Mouse (Mus musculus): Measurements from ENCODE around the gene Abca12. TPM values are rescaled to one million over a fixed set of nuclear protein-coding genes. Genes with fewer than 3 reads are reported as not detected.

Abca12 gene
- total RNA-seq (2014; fragmentation: Nextera tagmentation) = not detected in 2 replicates
- total RNA-seq (2017) = 0.33 and 0.35 TPM in 2 replicates
- polyA plus RNA-seq (2012) = not detected in 2 replicates

DNA sequence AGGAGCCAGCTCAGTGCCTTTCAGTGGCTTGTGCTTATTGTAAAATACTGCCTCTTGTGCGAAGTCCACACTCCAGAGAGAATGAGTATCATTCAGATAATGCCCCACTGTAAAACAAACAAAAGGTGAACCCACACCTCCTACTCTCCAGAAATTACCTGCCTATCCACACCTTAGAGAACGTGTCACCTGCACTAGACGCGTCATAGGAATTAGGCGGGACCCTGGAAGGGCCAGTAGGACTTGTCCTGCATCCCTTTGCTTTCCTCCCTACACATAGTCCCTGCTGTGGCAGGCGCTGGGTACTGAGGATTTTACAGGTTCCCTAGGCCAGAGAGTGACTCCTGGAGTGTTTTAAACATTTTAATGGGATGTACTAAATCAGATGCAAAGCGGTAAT, at the start of gene Abca12:
Gene Abca12 (minus strand): TSS at position 101 of the 400 bp plus-strand sequence.
- Histone ChIP-seq H3K4me1 (ENCODE audit: insufficient read depth, low read depth, low read length) (no peaks in the 10 kb centered on the region), H3K9me3 (replicated peaks) (no peaks in the 10 kb centered on the region), H3K4me3 (ENCODE audit: low read depth, low read length) (no peak within 1 kb of the TSS), H3K27me3 (ENCODE audit: insufficient read depth, low read length) (no peaks in the 10 kb centered on the region), H3K36me3 (replicated peaks) (no peaks in the 10 kb centered on the region)
- DNase-seq (ENCODE audit: low spot score) (no peak), ATAC-seq (ENCODE audit: extremely low read depth, insufficient number of reproducible peaks, low FRiP score, poor library complexity, severe bottlenecking) (no peak)
- TF ChIP-seq GATA1 (IDR thresholded peaks at IDR 0.05; ENCODE audit: borderline replicate concordance, low read length) (no peak), TAL1 (conservative IDR thresholded peaks at IDR 0.05; ENCODE audit: low read depth, low read length) (no peak), CTCF (IDR thresholded peaks at IDR 0.05; ENCODE audit: low read depth, low read length) (no peak), GATA2 (IDR thresholded peaks at IDR 0.05; ENCODE audit: borderline replicate concordance, low read depth, low read length) (no peak), POLR2AphosphoS5 (IDR thresholded peaks at IDR 0.05; ENCODE audit: insufficient replicate concordance, low read depth, low read length) (no peak)

DNA sequence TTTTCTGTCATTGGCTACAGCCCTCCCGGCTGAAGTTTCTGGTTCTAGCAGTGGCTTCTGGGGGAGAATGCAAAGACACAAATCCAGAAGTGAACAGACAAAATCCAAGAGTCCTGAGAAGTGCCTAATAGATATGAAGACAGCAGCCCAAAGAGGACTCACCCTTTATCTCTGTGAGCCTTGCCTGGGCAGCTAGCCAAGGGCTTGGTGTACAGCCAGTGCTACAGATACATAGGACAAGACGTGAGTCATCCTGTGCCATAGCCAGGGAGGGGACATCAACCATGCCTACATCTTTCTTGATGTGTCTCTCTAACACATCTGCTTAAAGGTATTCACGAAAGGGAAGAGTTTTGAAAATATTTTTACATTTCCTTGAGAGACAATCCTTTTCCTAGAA, 43.3 kb upstream of the Abca12 start:
- no peak for DNase-seq (ENCODE audit: low spot score)
- Histone ChIP-seq H3K36me3 (replicated peaks) (no peaks in the 10 kb centered on the region), H3K4me1 (ENCODE audit: insufficient read depth, low read depth, low read length) (no peaks in the 10 kb centered on the region), H3K4me3 (ENCODE audit: low read depth, low read length) (no peak overlapping the region), H3K9me3 (replicated peaks) (no peaks in the 10 kb centered on the region), H3K27me3 (ENCODE audit: insufficient read depth, low read length) (no peaks in the 10 kb centered on the region)
- TF ChIP-seq TAL1 (conservative IDR thresholded peaks at IDR 0.05; ENCODE audit: low read depth, low read length) (no peak), GATA2 (IDR thresholded peaks at IDR 0.05; ENCODE audit: borderline replicate concordance, low read depth, low read length) (no peak)
- no peak for ATAC-seq (ENCODE audit: extremely low read depth, insufficient number of reproducible peaks, low FRiP score, poor library complexity, severe bottlenecking)

DNA sequence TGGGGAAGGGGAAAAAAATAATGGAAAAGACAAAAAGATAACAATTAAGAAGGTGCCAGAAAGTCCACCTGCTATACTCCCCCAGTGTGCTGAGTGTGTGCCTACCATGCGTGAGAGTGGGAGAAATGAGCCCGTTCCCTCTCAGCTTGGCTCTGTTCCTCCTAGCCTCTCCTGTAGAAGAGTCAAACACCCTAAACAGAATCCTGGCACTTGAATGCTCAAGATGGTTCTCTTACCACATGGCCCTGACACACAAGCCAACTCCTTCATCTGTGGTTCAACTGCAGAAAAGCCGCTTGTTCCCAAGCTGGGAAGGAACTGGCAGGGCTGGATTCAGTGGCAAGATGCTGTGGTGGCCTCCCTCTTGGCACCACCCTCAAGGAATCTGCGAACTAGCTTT, 32.7 kb upstream of the Abca12 start:
- Histone ChIP-seq H3K36me3 (replicated peaks) (no peaks in the 10 kb centered on the region), H3K4me3 (ENCODE audit: low read depth, low read length) (no peak overlapping the region), H3K27me3 (ENCODE audit: insufficient read depth, low read length) (peaks cover 3% of the 10 kb centered on the region; the same call in 1 of the 2 replicates), H3K4me1 (ENCODE audit: insufficient read depth, low read depth, low read length) (no peaks in the 10 kb centered on the region), H3K9me3 (replicated peaks) (no peaks in the 10 kb centered on the region)
- TF ChIP-seq POLR2AphosphoS5 (IDR thresholded peaks at IDR 0.05; ENCODE audit: insufficient replicate concordance, low read depth, low read length) = no peak
- TF ChIP-seq TAL1 (conservative IDR thresholded peaks at IDR 0.05; ENCODE audit: low read depth, low read length) = no peak
- no peak for TF ChIP-seq GATA1 (IDR thresholded peaks at IDR 0.05; ENCODE audit: borderline replicate concordance, low read length)
- TF ChIP-seq CTCF (IDR thresholded peaks at IDR 0.05; ENCODE audit: low read depth, low read length) = no peak
- TF ChIP-seq GATA2 (IDR thresholded peaks at IDR 0.05; ENCODE audit: borderline replicate concordance, low read depth, low read length) = no peak
- no peak for DNase-seq (ENCODE audit: low spot score)
- no peak for ATAC-seq (ENCODE audit: extremely low read depth, insufficient number of reproducible peaks, low FRiP score, poor library complexity, severe bottlenecking)

DNA sequence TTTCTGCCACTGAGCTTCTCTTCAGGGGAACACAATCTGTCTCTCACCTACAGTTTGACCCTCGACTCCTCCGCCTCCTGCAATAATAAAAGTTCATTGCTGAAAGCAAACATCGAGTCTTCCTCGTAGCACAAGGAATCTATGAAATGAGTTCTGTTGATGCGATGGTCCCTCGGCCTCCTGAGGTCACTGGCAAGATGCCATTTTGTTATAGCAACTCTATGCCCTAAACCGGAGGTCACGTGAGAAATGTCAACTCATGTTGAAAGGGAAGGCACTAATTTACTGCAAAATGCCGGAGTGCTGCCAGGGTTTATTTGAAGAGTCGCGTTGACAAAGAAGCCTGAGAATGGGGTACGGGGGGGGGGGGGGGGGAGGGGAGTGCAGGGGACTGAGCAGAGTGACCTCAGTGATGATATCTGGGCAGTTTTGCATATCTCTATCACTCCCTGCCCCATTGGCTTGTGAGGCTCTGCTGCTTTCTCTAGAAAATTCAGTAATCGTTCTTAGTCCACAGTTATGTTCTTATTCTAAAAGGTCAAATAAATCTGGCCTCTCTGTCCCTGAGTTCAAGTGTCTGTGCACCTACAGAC, 7.1 kb upstream of the Abca12 start:
- DNase-seq (ENCODE audit: low spot score) (no peak), ATAC-seq (ENCODE audit: extremely low read depth, insufficient number of reproducible peaks, low FRiP score, poor library complexity, severe bottlenecking) (no peak)
- Histone ChIP-seq H3K9me3 (replicated peaks) (no peaks in the 10 kb centered on the region), H3K36me3 (replicated peaks) (no peaks in the 10 kb centered on the region), H3K4me1 (ENCODE audit: insufficient read depth, low read depth, low read length) (no peaks in the 10 kb centered on the region), H3K4me3 (ENCODE audit: low read depth, low read length) (no peak overlapping the region), H3K27me3 (ENCODE audit: insufficient read depth, low read length) (no peaks in the 10 kb centered on the region)
- TF ChIP-seq TAL1 (conservative IDR thresholded peaks at IDR 0.05; ENCODE audit: low read depth, low read length) = no peak
- TF ChIP-seq POLR2AphosphoS5 (IDR thresholded peaks at IDR 0.05; ENCODE audit: insufficient replicate concordance, low read depth, low read length) = no peak
- no peak for TF ChIP-seq GATA2 (IDR thresholded peaks at IDR 0.05; ENCODE audit: borderline replicate concordance, low read depth, low read length)
- no peak for TF ChIP-seq GATA1 (IDR thresholded peaks at IDR 0.05; ENCODE audit: borderline replicate concordance, low read length)
- TF ChIP-seq CTCF (IDR thresholded peaks at IDR 0.05; ENCODE audit: low read depth, low read length) = no peak

DNA sequence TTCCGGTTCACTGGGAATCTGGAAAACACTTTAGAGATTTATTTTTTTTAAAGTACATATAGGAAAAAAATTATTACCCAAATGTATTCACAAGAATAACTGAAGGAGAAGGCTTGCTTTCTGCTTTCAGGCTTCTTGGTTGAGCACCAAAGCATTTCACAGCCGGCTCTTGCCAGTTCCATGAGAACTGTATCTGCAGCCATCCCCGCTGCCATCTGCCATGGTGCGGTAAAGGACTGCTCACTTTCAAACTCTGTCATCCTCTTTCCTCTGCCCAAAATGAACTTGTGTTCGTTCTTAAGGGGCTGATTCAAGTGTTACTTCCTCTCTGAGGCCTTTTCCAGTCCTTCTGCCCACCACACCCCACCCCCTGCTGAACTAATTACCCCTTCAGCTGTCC, 3.8 kb upstream of the Abca12 start:
- ATAC-seq (ENCODE audit: extremely low read depth, insufficient number of reproducible peaks, low FRiP score, poor library complexity, severe bottlenecking) = no peak
- H3K4me1 ChIP-seq (ENCODE audit: insufficient read depth, low read depth, low read length) = no peaks in the 10 kb centered on the region
- H3K36me3 ChIP-seq (replicated peaks) = no peaks in the 10 kb centered on the region
- H3K4me3 ChIP-seq (ENCODE audit: low read depth, low read length) = no peak overlapping the region
- H3K27me3 ChIP-seq (ENCODE audit: insufficient read depth, low read length) = no peaks in the 10 kb centered on the region
- no peaks in the 10 kb centered on the region for H3K9me3 ChIP-seq (replicated peaks)
- no peak for TF ChIP-seq TAL1 (conservative IDR thresholded peaks at IDR 0.05; ENCODE audit: low read depth, low read length)
- TF ChIP-seq POLR2AphosphoS5 (IDR thresholded peaks at IDR 0.05; ENCODE audit: insufficient replicate concordance, low read depth, low read length) = no peak
- TF ChIP-seq CTCF (IDR thresholded peaks at IDR 0.05; ENCODE audit: low read depth, low read length) = no peak
- no peak for TF ChIP-seq GATA1 (IDR thresholded peaks at IDR 0.05; ENCODE audit: borderline replicate concordance, low read length)
- no peak for TF ChIP-seq GATA2 (IDR thresholded peaks at IDR 0.05; ENCODE audit: borderline replicate concordance, low read depth, low read length)
- DNase-seq (ENCODE audit: low spot score) = no peak

DNA sequence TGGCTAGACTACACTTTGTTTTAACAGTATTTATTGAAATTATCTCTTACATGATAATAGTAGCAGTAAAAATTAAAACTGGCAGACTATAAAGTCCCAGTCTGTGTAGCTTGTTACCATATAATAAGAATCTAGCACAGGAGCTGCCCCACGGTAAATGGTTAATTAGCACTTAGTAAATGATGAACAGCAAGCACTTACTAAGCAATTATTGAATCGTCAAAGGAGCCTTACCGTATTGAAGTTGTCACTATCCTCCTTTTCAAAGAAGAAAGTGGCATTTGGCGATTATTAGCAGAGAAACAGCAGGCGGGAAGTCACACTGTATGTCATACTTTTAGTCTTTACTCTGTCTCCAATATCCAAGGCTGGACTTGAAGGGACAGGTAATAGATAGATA, 3.2 kb upstream of the Abca12 start:
- DNase-seq (ENCODE audit: low spot score) = no peak
- no peaks in the 10 kb centered on the region for H3K36me3 ChIP-seq (replicated peaks)
- H3K9me3 ChIP-seq (replicated peaks) = no peaks in the 10 kb centered on the region
- H3K27me3 ChIP-seq (ENCODE audit: insufficient read depth, low read length) = no peaks in the 10 kb centered on the region
- H3K4me1 ChIP-seq (ENCODE audit: insufficient read depth, low read depth, low read length) = no peaks in the 10 kb centered on the region
- ATAC-seq (ENCODE audit: extremely low read depth, insufficient number of reproducible peaks, low FRiP score, poor library complexity, severe bottlenecking) = no peak
- H3K4me3 ChIP-seq (ENCODE audit: low read depth, low read length) = no peak overlapping the region
- no peak for TF ChIP-seq GATA2 (IDR thresholded peaks at IDR 0.05; ENCODE audit: borderline replicate concordance, low read depth, low read length)
- TF ChIP-seq POLR2AphosphoS5 (IDR thresholded peaks at IDR 0.05; ENCODE audit: insufficient replicate concordance, low read depth, low read length) = no peak
- no peak for TF ChIP-seq GATA1 (IDR thresholded peaks at IDR 0.05; ENCODE audit: borderline replicate concordance, low read length)
- TF ChIP-seq TAL1 (conservative IDR thresholded peaks at IDR 0.05; ENCODE audit: low read depth, low read length) = no peak
- no peak for TF ChIP-seq CTCF (IDR thresholded peaks at IDR 0.05; ENCODE audit: low read depth, low read length)
